Mouse (Mus musculus): ENCODE measurements around the gene 2310061N02Rik. TPM values are rescaled to one million over a fixed set of nuclear protein-coding genes. Genes with fewer than 3 reads are reported as not detected.

2310061N02Rik gene
- not detected for polyA plus RNA-seq (2017; shearing (Covaris generic))

DNA sequence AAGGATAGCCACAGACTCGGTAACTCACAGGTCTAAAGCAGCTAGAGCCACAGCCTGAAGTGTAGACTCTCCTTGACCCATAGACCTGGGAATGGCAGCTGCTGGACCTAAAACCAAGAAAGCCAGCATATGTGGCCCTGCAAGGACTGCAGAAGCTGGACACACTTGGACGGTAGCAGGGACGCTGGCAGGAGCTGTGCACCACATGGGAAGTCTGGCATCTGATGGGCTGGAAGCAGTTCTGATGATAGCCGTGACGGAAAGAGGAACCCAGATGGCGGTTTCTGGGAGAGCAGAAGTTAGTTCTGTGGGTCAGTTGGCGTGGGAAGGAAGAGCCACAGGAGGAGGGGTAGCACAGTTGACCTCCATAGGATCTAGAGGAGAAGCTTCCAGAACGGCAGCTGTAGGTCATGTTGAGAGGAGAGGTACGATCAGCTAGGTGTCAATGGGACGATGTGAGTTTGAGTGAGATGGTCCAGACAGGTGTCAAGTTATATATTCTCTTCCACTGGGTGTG, at the start of gene 2310061N02Rik:
Gene 2310061N02Rik, minus strand, starts transcription at position 467 of the 517 bp plus-strand sequence.

DNA sequence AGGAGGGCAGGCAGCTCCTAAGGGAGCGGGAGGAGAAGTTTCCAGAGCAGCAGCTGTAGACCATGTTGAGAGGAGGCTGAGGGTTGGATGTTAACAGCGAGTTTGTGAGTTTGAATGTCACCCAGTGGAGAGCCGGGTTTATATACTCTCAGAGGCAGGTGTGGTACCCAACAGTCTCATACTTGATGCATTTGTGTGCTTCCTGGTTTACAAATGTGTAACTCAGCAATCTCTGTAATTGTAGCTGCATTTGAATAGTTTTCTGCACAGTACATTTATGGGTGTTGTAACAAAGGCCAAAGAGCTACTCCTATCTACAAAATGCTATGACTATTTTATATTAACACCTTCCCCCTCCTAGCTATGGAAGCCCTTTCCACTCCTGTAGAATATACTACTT, 43.8 kb upstream of the 2310061N02Rik start, which contains the start of gene Krtap13:
Gene Krtap13, minus strand, starts transcription at position 101 of the 400 bp plus-strand sequence.

DNA sequence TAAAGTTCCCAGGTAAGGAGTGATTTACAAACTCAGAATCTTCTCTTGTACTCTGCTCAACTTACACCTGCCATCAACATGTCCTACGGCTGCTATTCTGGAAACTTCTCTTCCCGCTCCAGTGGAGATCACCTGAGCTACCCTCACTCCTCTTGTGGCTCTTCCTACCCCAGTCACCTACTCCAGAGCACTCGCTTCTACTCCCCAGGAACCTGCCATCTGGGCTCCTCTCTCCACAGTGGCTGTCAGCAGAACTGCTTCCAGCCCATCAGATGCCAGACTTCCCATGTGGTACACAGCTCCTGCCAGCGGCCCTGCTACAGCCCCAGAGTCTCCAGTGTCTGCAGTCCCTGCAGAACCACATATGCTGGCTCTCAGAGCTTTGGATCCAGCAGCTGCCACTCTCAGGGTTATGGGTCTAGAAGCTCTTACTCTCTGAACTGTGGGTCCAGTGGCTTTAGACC, 21.1 kb upstream of the 2310061N02Rik start, which contains the start of gene Krtap13-1:
Gene Krtap13-1, plus strand, starts transcription at position 51 of the 464 bp plus-strand sequence.

DNA sequence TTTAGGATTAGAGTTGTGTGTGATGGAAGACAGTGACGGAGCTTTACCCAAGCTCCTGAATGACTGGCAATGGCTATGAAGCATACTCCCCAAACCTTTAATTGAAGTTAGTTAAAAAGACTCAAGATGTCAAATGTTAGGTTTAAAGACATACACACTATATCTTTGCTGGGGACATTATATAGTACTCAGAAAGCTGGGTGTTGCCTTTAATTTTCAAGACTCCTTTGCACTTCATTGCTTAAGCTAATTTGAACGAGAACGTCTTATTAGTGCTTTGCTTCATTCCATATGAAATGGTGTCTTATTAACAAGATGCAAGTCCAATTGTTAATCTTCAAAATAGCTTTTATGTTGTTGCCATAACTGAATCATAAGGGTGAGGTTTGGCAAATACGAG, 36.2 kb downstream of the 2310061N02Rik start, which contains the start of gene Krtap27-1:
Gene Krtap27-1, minus strand, starts transcription at position 101 of the 400 bp plus-strand sequence.

Other genes with a start within 250 kb of the 2310061N02Rik start
- gene Cldn17, start 201.0 kb downstream of the 2310061N02Rik start, polyA plus RNA-seq (2017; shearing (Covaris generic)): not detected
- not detected for gene Cldn8, start 144.8 kb downstream of the 2310061N02Rik start, polyA plus RNA-seq (2017; shearing (Covaris generic))
- gene Krtap24-1, start 95.7 kb downstream of the 2310061N02Rik start, polyA plus RNA-seq (2017; shearing (Covaris generic)): not detected
- not detected for gene 2310079G19Rik, start 80.3 kb downstream of the 2310061N02Rik start, polyA plus RNA-seq (2017; shearing (Covaris generic))
- gene Krtap26-1, start 60.2 kb downstream of the 2310061N02Rik start, polyA plus RNA-seq (2017; shearing (Covaris generic)): not detected
- not detected for gene Krtap27-1, start 36.3 kb downstream of the 2310061N02Rik start, polyA plus RNA-seq (2017; shearing (Covaris generic))
- not detected for gene Krtap13-1, start 20.9 kb upstream of the 2310061N02Rik start, polyA plus RNA-seq (2017; shearing (Covaris generic))
- not detected for gene Krtap13, start 43.7 kb upstream of the 2310061N02Rik start, polyA plus RNA-seq (2017; shearing (Covaris generic))
- not detected for gene 2310034C09Rik, start 50.9 kb upstream of the 2310061N02Rik start, polyA plus RNA-seq (2017; shearing (Covaris generic))
- not detected for gene 2310057N15Rik, start 66.2 kb upstream of the 2310061N02Rik start, polyA plus RNA-seq (2017; shearing (Covaris generic))
- gene Gm5965, start 69.9 kb upstream of the 2310061N02Rik start, polyA plus RNA-seq (2017; shearing (Covaris generic)): not detected
- gene Gm20741, start 104.3 kb upstream of the 2310061N02Rik start, polyA plus RNA-seq (2017; shearing (Covaris generic)): not detected
- gene Krtap15, start 112.3 kb upstream of the 2310061N02Rik start, polyA plus RNA-seq (2017; shearing (Covaris generic)): not detected
- gene Krtap14, start 118.2 kb upstream of the 2310061N02Rik start, polyA plus RNA-seq (2017; shearing (Covaris generic)): not detected
- not detected for gene Krtap19-1, start 161.4 kb upstream of the 2310061N02Rik start, polyA plus RNA-seq (2017; shearing (Covaris generic))
- not detected for gene Krtap19-2, start 166.3 kb upstream of the 2310061N02Rik start, polyA plus RNA-seq (2017; shearing (Covaris generic))
- gene Krtap19-3, start 170.1 kb upstream of the 2310061N02Rik start, polyA plus RNA-seq (2017; shearing (Covaris generic)): not detected
- gene Krtap19-4, start 177.1 kb upstream of the 2310061N02Rik start, polyA plus RNA-seq (2017; shearing (Covaris generic)): not detected
- not detected for gene Krtap19-5, start 188.5 kb upstream of the 2310061N02Rik start, polyA plus RNA-seq (2017; shearing (Covaris generic))
- not detected for gene Krtap19-9b, start 224.3 kb upstream of the 2310061N02Rik start, polyA plus RNA-seq (2017; shearing (Covaris generic))